Mouse (Mus musculus): Measurements from ENCODE around the gene Calcoco2. TPM values are rescaled to one million over a fixed set of nuclear protein-coding genes. Genes with fewer than 3 reads are reported as not detected.
"Not testable (repeated sequence)": the region's sequence is repeated elsewhere in the genome, so short reads cannot be mapped to it uniquely, and the experiment has no call there.

Calcoco2 gene
- polyA plus RNA-seq, 1 experiment from 2014 or later: not detected

GRCm38 (mm10) chr11:96124052-96124914, 12.5 kb upstream of the Calcoco2 start:
- Histone ChIP-seq H3K27ac (replicated peaks; ENCODE audit: low read depth, low read length) (no peak overlapping the region), H3K9ac (replicated peaks; ENCODE audit: low read length) (no peak overlapping the region), H3K4me2 (ENCODE audit: low read depth, low read length) (peak overlapping the region; percentile 66), H3K4me3 (ENCODE audit: low read depth, low read length) (peak overlapping the region; percentile 22), H3K27me3 (ENCODE audit: control insufficient read depth, insufficient read depth, low read length) (peaks cover 23% of the 10 kb centered on the region), H3K36me3 (replicated peaks; ENCODE audit: control insufficient read depth, insufficient read depth, low read depth, low read length) (no peaks in the 10 kb centered on the region), H3K4me1 (ENCODE audit: control insufficient read depth, insufficient read depth, low read length) (no peaks in the 10 kb centered on the region), H3K9me3 (replicated peaks; ENCODE audit: control insufficient read depth, low read length) (no peaks in the 10 kb centered on the region)
- 3% methylated on average over 45 of the region's 45 CpGs for WGBS
- peak; percentile 65 for ATAC-seq (replicated peaks; ENCODE audit: insufficient number of reproducible peaks, low FRiP score, low TSS enrichment, low read depth)
- peak; percentile 23 for DNase-seq (ENCODE audit: low spot score)

- not testable (repeated sequence) for H3K27ac ChIP-seq (replicated peaks; ENCODE audit: low read depth, low read length); H3K4me3 ChIP-seq (ENCODE audit: low read depth, low read length); H3K4me1 ChIP-seq (ENCODE audit: control insufficient read depth, insufficient read depth, low read length); ATAC-seq (replicated peaks; ENCODE audit: insufficient number of reproducible peaks, low FRiP score, low TSS enrichment, low read depth); H3K4me2 ChIP-seq (ENCODE audit: low read depth, low read length); H3K9ac ChIP-seq (replicated peaks; ENCODE audit: low read length); DNase-seq (ENCODE audit: low spot score); H3K36me3 ChIP-seq (replicated peaks; ENCODE audit: control insufficient read depth, insufficient read depth, low read depth, low read length); H3K9me3 ChIP-seq (replicated peaks; ENCODE audit: control insufficient read depth, low read length)
- whole genome bisulfite sequencing: 80% methylated on average over 4 of the region's 4 CpGs
- H3K27me3 ChIP-seq (ENCODE audit: control insufficient read depth, insufficient read depth, low read length): peaks cover 23% of the 10 kb centered on the region
Measured at GRCm38 (mm10) chr11:96122806-96123205, 11.0 kb upstream of the Calcoco2 start.

GRCm38 (mm10) chr11:96119401-96119800, 7.6 kb upstream of the Calcoco2 start:
- DNase-seq (ENCODE audit: low spot score) (no peak), ATAC-seq (replicated peaks; ENCODE audit: insufficient number of reproducible peaks, low FRiP score, low TSS enrichment, low read depth) (no peak)
- peaks cover 9% of the 10 kb centered on the region for H3K27me3 ChIP-seq (ENCODE audit: control insufficient read depth, insufficient read depth, low read length)
- H3K4me3 ChIP-seq (ENCODE audit: low read depth, low read length): no peak overlapping the region
- no peak overlapping the region for H3K4me2 ChIP-seq (ENCODE audit: low read depth, low read length)
- no peaks in the 10 kb centered on the region for H3K4me1 ChIP-seq (ENCODE audit: control insufficient read depth, insufficient read depth, low read length)
- no peak overlapping the region for H3K9ac ChIP-seq (replicated peaks; ENCODE audit: low read length)
- H3K9me3 ChIP-seq (replicated peaks; ENCODE audit: control insufficient read depth, low read length): no peaks in the 10 kb centered on the region
- WGBS: 60% methylated on average over 3 of the region's 3 CpGs
- H3K36me3 ChIP-seq (replicated peaks; ENCODE audit: control insufficient read depth, insufficient read depth, low read depth, low read length): no peaks in the 10 kb centered on the region
- H3K27ac ChIP-seq (replicated peaks; ENCODE audit: low read depth, low read length): no peak overlapping the region

GRCm38 (mm10) chr11:96116925-96117324, 5.2 kb upstream of the Calcoco2 start:
- ATAC-seq (replicated peaks; ENCODE audit: insufficient number of reproducible peaks, low FRiP score, low TSS enrichment, low read depth); H3K27ac ChIP-seq (replicated peaks; ENCODE audit: low read depth, low read length): not testable (repeated sequence)

GRCm38 (mm10) chr11:96116116-96116515, 4.4 kb upstream of the Calcoco2 start:
- WGBS: 76% methylated on average over 3 of the region's 3 CpGs
- Histone ChIP-seq H3K9ac (replicated peaks; ENCODE audit: low read length) (no peak overlapping the region), H3K4me2 (ENCODE audit: low read depth, low read length) (no peak overlapping the region), H3K27ac (replicated peaks; ENCODE audit: low read depth, low read length) (no peak overlapping the region), H3K4me1 (ENCODE audit: control insufficient read depth, insufficient read depth, low read length) (no peaks in the 10 kb centered on the region), H3K27me3 (ENCODE audit: control insufficient read depth, insufficient read depth, low read length) (no peaks in the 10 kb centered on the region), H3K36me3 (replicated peaks; ENCODE audit: control insufficient read depth, insufficient read depth, low read depth, low read length) (no peaks in the 10 kb centered on the region), H3K9me3 (replicated peaks; ENCODE audit: control insufficient read depth, low read length) (no peaks in the 10 kb centered on the region), H3K4me3 (ENCODE audit: low read depth, low read length) (no peak overlapping the region)
- ATAC-seq (replicated peaks; ENCODE audit: insufficient number of reproducible peaks, low FRiP score, low TSS enrichment, low read depth) (no peak), DNase-seq (ENCODE audit: low spot score) (no peak)

More at GRCm38 (mm10) chr11:96116925-96117324, 5.2 kb upstream of the Calcoco2 start:
- H3K27me3 ChIP-seq (ENCODE audit: control insufficient read depth, insufficient read depth, low read length); H3K4me3 ChIP-seq (ENCODE audit: low read depth, low read length); DNase-seq (ENCODE audit: low spot score); H3K4me2 ChIP-seq (ENCODE audit: low read depth, low read length); H3K4me1 ChIP-seq (ENCODE audit: control insufficient read depth, insufficient read depth, low read length); H3K9me3 ChIP-seq (replicated peaks; ENCODE audit: control insufficient read depth, low read length); H3K9ac ChIP-seq (replicated peaks; ENCODE audit: low read length); H3K36me3 ChIP-seq (replicated peaks; ENCODE audit: control insufficient read depth, insufficient read depth, low read depth, low read length): not testable (repeated sequence)
- 83% methylated on average over 3 of the region's 3 CpGs for WGBS

- H3K27me3 ChIP-seq (ENCODE audit: control insufficient read depth, insufficient read depth, low read length): no peaks in the 10 kb centered on the region
- no peaks in the 10 kb centered on the region for H3K4me1 ChIP-seq (ENCODE audit: control insufficient read depth, insufficient read depth, low read length)
- H3K36me3 ChIP-seq (replicated peaks; ENCODE audit: control insufficient read depth, insufficient read depth, low read depth, low read length): no peaks in the 10 kb centered on the region
- no peak overlapping the region for H3K4me3 ChIP-seq (ENCODE audit: low read depth, low read length)
- no peak overlapping the region for H3K9ac ChIP-seq (replicated peaks; ENCODE audit: low read length)
- no peak overlapping the region for H3K4me2 ChIP-seq (ENCODE audit: low read depth, low read length)
- 89% methylated on average over 6 of the region's 6 CpGs for WGBS
- H3K9me3 ChIP-seq (replicated peaks; ENCODE audit: control insufficient read depth, low read length): no peaks in the 10 kb centered on the region
- no peak for DNase-seq (ENCODE audit: low spot score)
- ATAC-seq (replicated peaks; ENCODE audit: insufficient number of reproducible peaks, low FRiP score, low TSS enrichment, low read depth): no peak
- H3K27ac ChIP-seq (replicated peaks; ENCODE audit: low read depth, low read length): no peak overlapping the region
Measured at GRCm38 (mm10) chr11:96115416-96115815, 3.7 kb upstream of the Calcoco2 start.

GRCm38 (mm10) chr11:96114077-96114476, 2.3 kb upstream of the Calcoco2 start:
- 68% methylated on average over 2 of the region's 2 CpGs for WGBS
- no peak for ATAC-seq (replicated peaks; ENCODE audit: insufficient number of reproducible peaks, low FRiP score, low TSS enrichment, low read depth)
- H3K27ac ChIP-seq (replicated peaks; ENCODE audit: low read depth, low read length): no peak overlapping the region

GRCm38 (mm10) chr11:96110950-96111349, 814 bp downstream of the Calcoco2 start:
- not testable (repeated sequence) for H3K27me3 ChIP-seq (ENCODE audit: control insufficient read depth, insufficient read depth, low read length); DNase-seq (ENCODE audit: low spot score); H3K9ac ChIP-seq (replicated peaks; ENCODE audit: low read length); H3K4me2 ChIP-seq (ENCODE audit: low read depth, low read length); H3K27ac ChIP-seq (replicated peaks; ENCODE audit: low read depth, low read length); ATAC-seq (replicated peaks; ENCODE audit: insufficient number of reproducible peaks, low FRiP score, low TSS enrichment, low read depth); H3K9me3 ChIP-seq (replicated peaks; ENCODE audit: control insufficient read depth, low read length); H3K4me1 ChIP-seq (ENCODE audit: control insufficient read depth, insufficient read depth, low read length); H3K36me3 ChIP-seq (replicated peaks; ENCODE audit: control insufficient read depth, insufficient read depth, low read depth, low read length); H3K4me3 ChIP-seq (ENCODE audit: low read depth, low read length)
- 48% methylated on average over 2 of the region's 2 CpGs for WGBS

More at GRCm38 (mm10) chr11:96114077-96114476, 2.3 kb upstream of the Calcoco2 start:
- DNase-seq (ENCODE audit: low spot score): no peak
- H3K9ac ChIP-seq (replicated peaks; ENCODE audit: low read length): no peak overlapping the region
- no peaks in the 10 kb centered on the region for H3K9me3 ChIP-seq (replicated peaks; ENCODE audit: control insufficient read depth, low read length)
- H3K4me2 ChIP-seq (ENCODE audit: low read depth, low read length): no peak overlapping the region
- H3K4me3 ChIP-seq (ENCODE audit: low read depth, low read length): no peak overlapping the region
- H3K36me3 ChIP-seq (replicated peaks; ENCODE audit: control insufficient read depth, insufficient read depth, low read depth, low read length): no peaks in the 10 kb centered on the region
- no peaks in the 10 kb centered on the region for H3K27me3 ChIP-seq (ENCODE audit: control insufficient read depth, insufficient read depth, low read length)
- no peaks in the 10 kb centered on the region for H3K4me1 ChIP-seq (ENCODE audit: control insufficient read depth, insufficient read depth, low read length)

Measured in embryonic facial prominence, embryonic 11.5 days (tissue).